Mouse (Mus musculus) R1 (cell line): ENCODE results near the gene Chrng.

ENCODE experiments used
- DNase-seq: peaks from one replicate; pipeline ENCODE4 v3.0.0-alpha.2; 2018; ENCODE audit warnings: low read depth, low spot score

The Chrng gene

GRCm38 (mm10) chr1:87198119-87199065, 6.1 kb upstream of the Chrng start:
- no peak for DNase-seq

GRCm38 (mm10) chr1:87200811-87201210, 3.6 kb upstream of the Chrng start:
- DNase-seq = no peak

- no peak for DNase-seq
These were observed 2.6 kb upstream of the Chrng start for GRCm38 (mm10) chr1:87201848-87202247.

GRCm38 (mm10) chr1:87203779-87204178, 678 bp upstream of the Chrng start:
- no peak for DNase-seq

GRCm38 (mm10) chr1:87205038-87205437, 581 bp downstream of the Chrng start:
- DNase-seq = no peak

- no peak for DNase-seq
These were observed 1.0 kb downstream of the Chrng start for GRCm38 (mm10) chr1:87205502-87205901.

GRCm38 (mm10) chr1:87206339-87206738, 1.9 kb downstream of the Chrng start:
- DNase-seq = peak; percentile 76

- DNase-seq = no peak
These were observed 7.0 kb downstream of the Chrng start for GRCm38 (mm10) chr1:87211431-87211830.

GRCm38 (mm10) chr1:87213735-87214704, 9.6 kb downstream of the Chrng start, which contains the start of gene Eif4e2:
TSS of gene Eif4e2 (plus strand) at chr1:87213914.
- peak; percentile 96 for DNase-seq

- DNase-seq = no peak
These were observed 10.3 kb downstream of the Chrng start for GRCm38 (mm10) chr1:87214748-87215147.

GRCm38 (mm10) chr1:87217938-87218337, 13.5 kb downstream of the Chrng start:
- peak; percentile 89 for DNase-seq

- DNase-seq = peak; percentile 90
These were observed 21.3 kb downstream of the Chrng start for GRCm38 (mm10) chr1:87225739-87226138.

GRCm38 (mm10) chr1:87226409-87227159, 22.1 kb downstream of the Chrng start:
- DNase-seq = peak; percentile 97

- no peak for DNase-seq
These were observed 22.7 kb downstream of the Chrng start for GRCm38 (mm10) chr1:87227160-87227550.

GRCm38 (mm10) chr1:87230606-87231005, 26.1 kb downstream of the Chrng start:
- peak; percentile 94 for DNase-seq

GRCm38 (mm10) chr1:87232197-87232596, 27.7 kb downstream of the Chrng start:
- DNase-seq = peak; percentile 68

GRCm38 (mm10) chr1:87239056-87239455, 34.6 kb downstream of the Chrng start:
- peak; percentile 92 for DNase-seq

GRCm38 (mm10) chr1:87243021-87243420, 38.6 kb downstream of the Chrng start:
- no peak for DNase-seq

GRCm38 (mm10) chr1:87245430-87245829, 41.0 kb downstream of the Chrng start:
- DNase-seq = no peak

GRCm38 (mm10) chr1:87245929-87246815, 41.7 kb downstream of the Chrng start:
- DNase-seq = peak; percentile 83
